Mouse (Mus musculus) stomach, postnatal 0 days (tissue): ENCODE measurements at regions not wholly inside any gene's neighbourhood (a gene's known extent, or its start where the extent isn't known, plus 50 kb on each side); places are given as distances from the start of the nearest gene placed in this dataset.

Experiments used
- ATAC-seq: fragments of 200-750 bp; cut with Nextera tagmentation; 2 replicates; pipeline ENCODE4 v1.8.0; 2017; ENCODE audit not compliant: low FRiP score, low TSS enrichment
- DNase-seq: peaks from one replicate; pipeline ENCODE4 v3.0.0-alpha.2; 2016; ENCODE audit warnings: low spot score
- H3K27ac ChIP-seq: fragments of 300-500 bp; sonication (generic); replicated peaks from 2 replicates; pipeline ENCODE4 v1.5.1; 2014; ENCODE audit warnings: mild to moderate bottlenecking, control low read depth
- H3K27me3 ChIP-seq: fragments of 300-500 bp; sonication (generic); 2 replicates; pipeline ENCODE4 v1.6.1; 2014; ENCODE audit warnings: low read length; ENCODE audit not compliant: control insufficient read depth, insufficient read depth
- H3K36me3 ChIP-seq: fragments of 300-500 bp; sonication (generic); 2 replicates; pipeline ENCODE4 v1.6.1; 2014; ENCODE audit warnings: low read length, mixed read lengths; ENCODE audit not compliant: control insufficient read depth, insufficient read depth
- H3K4me1 ChIP-seq: fragments of 300-500 bp; sonication (generic); replicated peaks from 2 replicates; pipeline ENCODE4 v1.6.1; 2014; ENCODE audit warnings: antibody characterized with exemption; ENCODE audit not compliant: control insufficient read depth, insufficient read depth
- H3K4me2 ChIP-seq: fragments of 300-500 bp; sonication (generic); replicated peaks from 2 replicates; pipeline ENCODE4 v1.6.1; 2014; ENCODE audit warnings: low read depth, mild to moderate bottlenecking, control low read depth, moderate library complexity
- H3K4me3 ChIP-seq: fragments of 300-500 bp; sonication (generic); 2 replicates; pipeline ENCODE4 v1.5.1; 2014; ENCODE audit warnings: low read depth, low read length, control low read depth
- H3K9ac ChIP-seq: fragments of 300-500 bp; sonication (generic); 2 replicates; pipeline ENCODE4 v1.6.1; 2014; ENCODE audit warnings: mild to moderate bottlenecking, low read length, control low read depth, mixed read lengths
- H3K9me3 ChIP-seq: fragments of 300-500 bp; sonication (generic); 2 replicates; pipeline ENCODE4 v1.6.1; 2016; ENCODE audit warnings: low read length; ENCODE audit not compliant: control insufficient read depth
- CTCF ChIP-seq: IDR thresholded peaks from 2 replicates; pipeline ENCODE4 v1.5.1; 2016; ENCODE audit warnings: antibody characterized with exemption, low read depth, mild to moderate bottlenecking, moderate library complexity
- EP300 ChIP-seq: optimal IDR thresholded peaks from 2 replicates; pipeline ENCODE3; 2016; ENCODE audit warnings: antibody characterized with exemption
- WGBS: fragments of 180-500 bp; shearing (Covaris S2); extraction: QIAGEN DNeasy Blood & Tissue Kit; methylation state at CpG from one replicate; pipeline ENCODE4 v1.1.7; 2014; 5-methylcytosine and 5-hydroxymethylcytosine counted together

DNA sequence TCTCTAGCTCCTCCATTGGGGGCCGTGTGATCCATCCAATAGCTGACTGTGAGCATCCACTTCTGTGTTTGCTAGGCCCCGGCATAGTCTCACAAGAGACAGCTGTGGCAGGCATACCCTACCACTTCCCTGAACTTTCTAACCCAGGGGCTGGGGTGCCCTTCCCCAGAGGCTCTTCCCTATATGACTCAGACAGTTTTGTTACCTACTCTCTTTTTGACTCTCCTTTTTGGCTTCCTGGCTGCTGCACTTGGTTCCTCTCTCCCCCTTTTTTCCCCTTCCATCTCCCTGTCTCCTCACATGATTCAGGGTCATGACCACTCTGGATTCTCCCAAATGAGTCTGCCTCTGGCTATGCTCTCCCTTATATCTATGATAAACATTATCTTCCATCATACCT lies 223.8 kb downstream of the Papss1 start:
- H3K4me3 ChIP-seq, result no peak overlapping the region
- WGBS, result 73% methylated on average over 1 of the region's 2 CpGs

DNA sequence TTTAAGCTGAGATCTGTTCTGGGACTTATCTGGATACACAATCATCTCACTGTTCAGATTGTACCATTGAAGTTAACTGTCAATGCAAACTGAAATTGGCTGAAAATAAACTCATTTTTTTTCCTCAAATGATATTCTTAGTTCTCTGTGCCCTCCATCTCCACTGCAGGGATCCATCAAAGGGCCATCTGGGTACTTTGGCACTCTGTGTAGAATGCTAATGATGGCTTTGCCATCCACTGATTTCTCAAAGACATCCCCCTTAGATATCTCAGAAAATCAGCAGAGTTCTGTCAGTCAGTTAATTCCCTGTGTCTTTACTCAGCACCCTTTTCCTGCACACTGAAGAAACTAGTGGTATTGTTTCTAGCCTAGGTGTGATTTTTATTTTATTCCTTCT lies 224.6 kb downstream of the Papss1 start:
- Histone ChIP-seq H3K4me3 (no peak overlapping the region), H3K4me1 (no peaks in the 10 kb centered on the region), H3K9me3 (no peaks in the 10 kb centered on the region), H3K27me3 (no peaks in the 10 kb centered on the region), H3K4me2 (no peak overlapping the region), H3K36me3 (no peaks in the 10 kb centered on the region), H3K9ac (no peak overlapping the region), H3K27ac (no peak overlapping the region)
- ATAC-seq, result no peak
- TF ChIP-seq EP300, result no peak
- no peak for TF ChIP-seq CTCF
- DNase-seq, result no peak

More for the DNA sequence above, 223.8 kb downstream of the Papss1 start:
- TF ChIP-seq EP300 (no peak), CTCF (no peak)
- Histone ChIP-seq H3K27me3 (no peaks in the 10 kb centered on the region), H3K27ac (no peak overlapping the region), H3K4me1 (no peaks in the 10 kb centered on the region), H3K4me2 (no peak overlapping the region), H3K9me3 (no peaks in the 10 kb centered on the region), H3K36me3 (no peaks in the 10 kb centered on the region), H3K9ac (no peak overlapping the region)
- ATAC-seq (no peak), DNase-seq (no peak)

DNA sequence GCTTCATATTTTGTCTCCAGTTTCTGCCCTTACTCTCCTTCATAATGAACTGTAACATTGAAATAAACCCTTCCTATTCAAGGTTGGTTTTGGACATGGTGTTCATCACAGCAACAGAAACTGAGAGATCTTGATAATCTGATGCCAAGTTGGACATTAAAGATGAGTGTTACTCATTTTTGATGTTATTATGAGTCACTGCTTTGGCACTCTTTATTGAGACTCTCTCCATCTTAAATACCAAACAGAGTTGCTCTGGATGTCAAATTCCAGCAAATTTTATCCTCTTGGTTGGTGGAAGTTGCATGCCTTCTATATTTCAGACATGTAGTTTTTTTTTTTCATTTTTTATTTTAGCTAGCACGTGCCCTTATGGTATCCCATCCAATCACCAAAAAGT lies 229.5 kb downstream of the Papss1 start:
- Histone ChIP-seq H3K9ac (no peak overlapping the region), H3K4me1 (no peaks in the 10 kb centered on the region), H3K36me3 (no peaks in the 10 kb centered on the region), H3K9me3 (no peaks in the 10 kb centered on the region), H3K27me3 (no peaks in the 10 kb centered on the region), H3K4me2 (no peak overlapping the region), H3K27ac (no peak overlapping the region), H3K4me3 (no peak overlapping the region)
- TF ChIP-seq CTCF (no peak), EP300 (no peak)
- WGBS, result 76% methylated on average over 1 of the region's 1 CpGs
- DNase-seq (no peak), ATAC-seq (no peak)

DNA sequence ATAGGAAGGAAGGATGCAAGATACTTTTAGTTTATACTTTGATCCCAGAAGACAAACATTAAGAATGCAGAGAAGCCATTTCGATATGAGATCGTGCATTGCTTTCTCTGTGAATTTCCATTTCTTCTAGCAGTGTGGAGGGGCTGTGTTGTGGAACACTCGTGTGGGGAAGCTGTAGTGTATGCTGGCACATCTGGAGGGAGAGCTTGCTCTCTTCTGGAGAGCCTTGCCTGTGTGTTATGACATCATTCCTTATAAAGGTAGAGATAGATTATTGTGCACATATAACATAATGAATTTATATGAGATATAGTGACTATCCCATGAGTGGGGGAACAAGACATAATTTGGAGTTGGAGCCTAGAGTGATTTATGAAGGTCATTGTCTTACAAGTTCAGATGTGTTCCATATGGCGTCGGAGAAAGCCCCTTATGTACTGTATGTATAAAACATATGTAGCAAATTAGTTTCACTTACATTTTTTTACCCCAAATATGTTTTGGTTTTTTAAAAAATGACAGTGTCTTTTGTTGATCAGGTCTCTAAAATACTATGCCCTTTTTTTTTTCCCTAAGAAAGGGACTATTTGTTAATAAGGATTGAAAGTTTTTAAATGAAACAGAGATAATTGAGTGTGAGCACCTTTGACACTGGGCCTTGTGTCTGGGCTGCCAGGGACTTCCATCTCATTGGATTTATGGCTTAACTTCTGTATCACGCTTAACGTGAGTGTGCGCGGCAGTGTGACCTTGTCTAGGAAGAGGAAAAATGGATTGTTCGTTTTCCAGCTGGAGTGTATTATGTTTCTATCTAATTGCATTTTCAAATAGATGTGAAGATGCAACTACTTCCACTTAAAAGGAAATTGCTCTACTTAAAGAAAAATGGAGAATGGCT lies 230.8 kb downstream of the Papss1 start:
- Histone ChIP-seq H3K27ac (no peak overlapping the region), H3K4me1 (no peaks in the 10 kb centered on the region), H3K4me2 (no peak overlapping the region), H3K4me3 (no peak overlapping the region), H3K9ac (no peak overlapping the region), H3K36me3 (no peaks in the 10 kb centered on the region), H3K9me3 (no peaks in the 10 kb centered on the region), H3K27me3 (no peaks in the 10 kb centered on the region)
- no peak for DNase-seq
- 59% methylated on average over 10 of the region's 10 CpGs for WGBS
- no peak for ATAC-seq
- no peak for TF ChIP-seq EP300
- no peak for TF ChIP-seq CTCF

DNA sequence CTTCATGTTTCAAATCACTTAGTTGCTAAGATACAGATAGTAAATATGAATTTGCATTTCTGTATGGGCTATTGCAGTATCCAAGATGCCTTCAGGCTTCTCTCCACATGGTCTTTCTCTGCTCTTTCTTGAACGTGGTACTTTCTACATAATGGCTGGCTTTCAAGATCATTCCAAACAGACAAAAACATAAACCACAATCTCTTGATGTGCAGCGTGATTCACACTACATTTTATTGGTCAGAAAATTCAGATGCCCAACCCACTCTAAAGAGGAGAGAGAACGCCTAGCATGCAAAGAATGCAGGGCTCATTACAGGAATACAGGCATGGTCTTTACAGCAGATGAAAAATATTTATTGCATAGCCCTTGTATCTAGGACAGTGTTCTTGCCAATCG lies 235.2 kb downstream of the Papss1 start:
- Histone ChIP-seq H3K4me1 (no peaks in the 10 kb centered on the region), H3K9me3 (no peaks in the 10 kb centered on the region), H3K4me2 (no peak overlapping the region), H3K4me3 (no peak overlapping the region), H3K27ac (no peak overlapping the region), H3K36me3 (no peaks in the 10 kb centered on the region), H3K27me3 (no peaks in the 10 kb centered on the region), H3K9ac (no peak overlapping the region)
- no peak for DNase-seq
- 66% methylated on average over 4 of the region's 4 CpGs for WGBS
- TF ChIP-seq CTCF, result no peak
- TF ChIP-seq EP300, result no peak
- no peak for ATAC-seq

DNA sequence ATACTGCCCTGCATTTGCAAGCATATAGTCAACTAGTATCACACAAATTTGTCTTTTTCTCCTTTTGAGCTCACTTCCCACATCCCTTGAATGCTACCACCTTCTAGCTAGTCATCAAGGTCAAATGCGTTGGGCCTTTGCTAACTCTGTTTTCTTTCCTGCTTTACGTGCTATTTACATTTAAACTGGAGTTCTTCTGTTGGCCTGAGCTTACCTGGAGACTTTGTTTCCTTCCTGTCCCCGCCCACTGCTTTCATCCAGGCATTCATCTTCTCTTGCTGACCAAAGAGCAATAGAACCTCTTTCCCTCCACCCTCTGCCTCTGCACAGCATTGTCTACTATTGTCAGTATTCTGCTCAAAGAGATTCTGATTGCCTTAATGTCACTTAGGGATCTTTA lies 237.0 kb downstream of the Papss1 start:
- no peaks in the 10 kb centered on the region for H3K4me1 ChIP-seq
- no peaks in the 10 kb centered on the region for H3K36me3 ChIP-seq
- H3K9me3 ChIP-seq, result no peaks in the 10 kb centered on the region
- no peak overlapping the region for H3K4me2 ChIP-seq
- H3K9ac ChIP-seq, result no peak overlapping the region
- DNase-seq, result no peak
- H3K4me3 ChIP-seq, result no peak overlapping the region
- ATAC-seq, result no peak
- 73% methylated on average over 3 of the region's 3 CpGs for WGBS
- H3K27me3 ChIP-seq, result no peaks in the 10 kb centered on the region
- TF ChIP-seq CTCF (no peak), EP300 (no peak)
- H3K27ac ChIP-seq, result no peak overlapping the region
